Mouse (Mus musculus) intestine, embryonic 16.5 days (tissue): ENCODE measurements around the gene Trappc6a. TPM values are rescaled to one million over a fixed set of nuclear protein-coding genes. Genes with fewer than 3 reads are reported as not detected.
"Not testable (repeated sequence)": the region's sequence is repeated elsewhere in the genome, so short reads cannot be mapped to it uniquely, and the experiment has no call there.

Experiments used
- ATAC-seq: fragments of 200-750 bp; cut with Nextera tagmentation; 2 replicates; pipeline ENCODE4 v1.8.0; 2017; ENCODE audit warnings: moderate TSS enrichment, moderate library complexity
- H3K27ac ChIP-seq: fragments of 300-500 bp; sonication (generic); 2 replicates; pipeline ENCODE4 v1.5.1; 2014; ENCODE audit warnings: mild to moderate bottlenecking, low read length
- H3K27me3 ChIP-seq: fragments of 300-500 bp; sonication (generic); replicated peaks from 2 replicates; pipeline ENCODE4 v1.6.1; 2014; ENCODE audit warnings: low read length, control low read depth, mixed read lengths; ENCODE audit not compliant: control insufficient read depth, insufficient read depth
- H3K36me3 ChIP-seq: fragments of 300-500 bp; sonication (generic); 2 replicates; pipeline ENCODE4 v1.6.1; 2014; ENCODE audit warnings: low read length, control low read depth; ENCODE audit not compliant: control insufficient read depth, insufficient read depth
- H3K4me1 ChIP-seq: fragments of 300-500 bp; sonication (generic); 2 replicates; pipeline ENCODE4 v1.6.1; 2014; ENCODE audit warnings: low read length, control low read depth, mixed read lengths; ENCODE audit not compliant: control insufficient read depth, insufficient read depth
- H3K4me2 ChIP-seq: fragments of 300-500 bp; sonication (generic); 2 replicates; pipeline ENCODE4 v1.6.1; 2014; ENCODE audit warnings: low read depth, low read length, control low read depth
- H3K4me3 ChIP-seq: fragments of 300-500 bp; sonication (generic); 2 replicates; pipeline ENCODE4 v1.5.1; 2014; ENCODE audit warnings: mild to moderate bottlenecking, low read length
- H3K9ac ChIP-seq: fragments of 300-500 bp; sonication (generic); 2 replicates; pipeline ENCODE4 v1.6.1; 2014; ENCODE audit warnings: low read depth, low read length
- H3K9me3 ChIP-seq: fragments of 300-500 bp; sonication (generic); 2 replicates; pipeline ENCODE4 v1.6.1; 2016; ENCODE audit warnings: low read length, control low read depth; ENCODE audit not compliant: control insufficient read depth
- WGBS: fragments of 180-500 bp; shearing (Covaris S2); extraction: QIAGEN DNeasy Blood & Tissue Kit; methylation state at CpG from one replicate; pipeline ENCODE4 v1.1.7; 2014; 5-methylcytosine and 5-hydroxymethylcytosine counted together
- polyA plus RNA-seq: library from polyadenylated mRNA; unstranded; fragments of >200 nt; fragmentation: Nextera tagmentation; extraction: Ambion mirVana; gene quantifications from 2 replicates; pipeline ENCODE4 v1.2.1, GENCODE M21; 2015

Trappc6a gene
- polyA plus RNA-seq, 1 experiment from 2014 or later, result 147 TPM

- 67% methylated on average over 12 of the region's 12 CpGs for WGBS
- ATAC-seq, result no peak
- H3K9ac ChIP-seq, result no peak overlapping the region
- no peak overlapping the region for H3K4me2 ChIP-seq
- H3K4me3 ChIP-seq, result no peak overlapping the region
- H3K36me3 ChIP-seq, result no peaks in the 10 kb centered on the region
- no peaks in the 10 kb centered on the region for H3K9me3 ChIP-seq
- H3K27me3 ChIP-seq, result no peaks in the 10 kb centered on the region
- H3K27ac ChIP-seq, result no peak overlapping the region
- H3K4me1 ChIP-seq, result 0 out of 2 replicates have a peak, but pooled peaks cover 2% of the 10 kb centered on the region
Observed at GRCm38 (mm10) chr7:19500420-19501363, 7.5 kb upstream of the Trappc6a start.

GRCm38 (mm10) chr7:19501658-19502057 lies 6.5 kb upstream of the Trappc6a start:
- no peak overlapping the region for H3K27ac ChIP-seq
- 75% methylated on average over 4 of the region's 4 CpGs for WGBS
- no peak overlapping the region for H3K4me2 ChIP-seq
- H3K36me3 ChIP-seq, result no peaks in the 10 kb centered on the region
- peaks cover 3% of the 10 kb centered on the region; the same call in 1 of the 2 replicates for H3K4me1 ChIP-seq
- H3K9ac ChIP-seq, result no peak overlapping the region
- H3K4me3 ChIP-seq, result no peak overlapping the region
- no peak for ATAC-seq
- no peaks in the 10 kb centered on the region for H3K9me3 ChIP-seq
- H3K27me3 ChIP-seq, result no peaks in the 10 kb centered on the region

GRCm38 (mm10) chr7:19503481-19504068 lies 4.6 kb upstream of the Trappc6a start:
- 31% methylated on average over 5 of the region's 5 CpGs for WGBS
- Histone ChIP-seq H3K4me3 (no peak overlapping the region), H3K36me3 (no peaks in the 10 kb centered on the region), H3K9ac (no peak overlapping the region), H3K9me3 (no peaks in the 10 kb centered on the region), H3K27me3 (no peaks in the 10 kb centered on the region), H3K27ac (no peak overlapping the region), H3K4me1 (peaks cover 15% of the 10 kb centered on the region), H3K4me2 (no peak overlapping the region)
- peak; percentile 10; the same call in 1 of the 2 replicates for ATAC-seq

GRCm38 (mm10) chr7:19506326-19506725 lies 1.9 kb upstream of the Trappc6a start:
- H3K9me3 ChIP-seq, result no peaks in the 10 kb centered on the region

GRCm38 (mm10) chr7:19506969-19507611 lies 1.1 kb upstream of the Trappc6a start:
- ATAC-seq, result no peak
- peak overlapping the region; percentile 81 for H3K9ac ChIP-seq
- H3K4me2 ChIP-seq, result peak overlapping the region; percentile 97
- 1% methylated on average over 71 of the region's 71 CpGs for whole genome bisulfite sequencing
- H3K4me3 ChIP-seq, result peak overlapping the region; percentile 78
- H3K36me3 ChIP-seq, result no peaks in the 10 kb centered on the region
- H3K9me3 ChIP-seq, result no peaks in the 10 kb centered on the region
- no peak overlapping the region for H3K27ac ChIP-seq
- no peaks in the 10 kb centered on the region for H3K27me3 ChIP-seq
- peaks cover 17% of the 10 kb centered on the region for H3K4me1 ChIP-seq

More at GRCm38 (mm10) chr7:19506326-19506725, 1.9 kb upstream of the Trappc6a start:
- no peak overlapping the region for H3K27ac ChIP-seq
- H3K9ac ChIP-seq, result no peak overlapping the region
- no peak overlapping the region for H3K4me3 ChIP-seq
- no peaks in the 10 kb centered on the region for H3K36me3 ChIP-seq
- peaks cover 17% of the 10 kb centered on the region for H3K4me1 ChIP-seq
- no peak for ATAC-seq
- no peaks in the 10 kb centered on the region for H3K27me3 ChIP-seq
- WGBS, result 48% methylated on average over 6 of the region's 6 CpGs
- no peak overlapping the region for H3K4me2 ChIP-seq

- no peak overlapping the region; the same call in 1 of the 2 replicates for H3K27ac ChIP-seq
- no peaks in the 10 kb centered on the region for H3K36me3 ChIP-seq
- no peaks in the 10 kb centered on the region for H3K27me3 ChIP-seq
- 4% methylated on average over 18 of the region's 18 CpGs for WGBS
- no peaks in the 10 kb centered on the region for H3K9me3 ChIP-seq
- peak overlapping the region; percentile 78 for H3K4me3 ChIP-seq
- peak overlapping the region; percentile 97 for H3K4me2 ChIP-seq
- no peak for ATAC-seq
- peak overlapping the region; percentile 81 for H3K9ac ChIP-seq
- H3K4me1 ChIP-seq, result peaks cover 17% of the 10 kb centered on the region
Observed at GRCm38 (mm10) chr7:19507612-19507981, 598 bp upstream of the Trappc6a start.

- peak overlapping the region; percentile 3 for H3K27ac ChIP-seq
- WGBS, result 4% methylated on average over 15 of the region's 15 CpGs
Observed at GRCm38 (mm10) chr7:19508924-19509568, 851 bp downstream of the Trappc6a start.

GRCm38 (mm10) chr7:19509786-19510185 lies 1.6 kb downstream of the Trappc6a start:
- Histone ChIP-seq H3K9ac (no peak overlapping the region), H3K4me3 (peak overlapping the region; percentile 78), H3K27me3 (no peaks in the 10 kb centered on the region), H3K9me3 (no peaks in the 10 kb centered on the region), H3K36me3 (no peaks in the 10 kb centered on the region), H3K4me2 (peak overlapping the region; percentile 56; the same call in 1 of the 2 replicates), H3K4me1 (peaks cover 16% of the 10 kb centered on the region), H3K27ac (no peak overlapping the region)
- no peak for ATAC-seq
- WGBS, result 91% methylated on average over 7 of the region's 7 CpGs

More at GRCm38 (mm10) chr7:19508924-19509568, 851 bp downstream of the Trappc6a start:
- no peaks in the 10 kb centered on the region for H3K27me3 ChIP-seq
- H3K9ac ChIP-seq, result peak overlapping the region; percentile 81
- ATAC-seq, result peak; percentile 35
- H3K4me2 ChIP-seq, result peak overlapping the region; percentile 56
- H3K4me3 ChIP-seq, result peak overlapping the region; percentile 78
- H3K9me3 ChIP-seq, result no peaks in the 10 kb centered on the region
- H3K4me1 ChIP-seq, result peaks cover 16% of the 10 kb centered on the region
- H3K36me3 ChIP-seq, result no peaks in the 10 kb centered on the region

GRCm38 (mm10) chr7:19511934-19512333 lies 3.7 kb downstream of the Trappc6a start:
- H3K9me3 ChIP-seq, H3K9ac ChIP-seq, ATAC-seq, H3K4me2 ChIP-seq, H3K4me3 ChIP-seq, H3K27me3 ChIP-seq, H3K36me3 ChIP-seq, H3K27ac ChIP-seq: not testable (repeated sequence)
- WGBS, result 86% methylated on average over 6 of the region's 7 CpGs
- peaks cover 12% of the 10 kb centered on the region for H3K4me1 ChIP-seq
